Mouse (Mus musculus) neutrophil, adult 5-6 weeks (primary cell): ENCODE results near the gene Gm9913. TPM values are rescaled to one million over a fixed set of nuclear protein-coding genes. Genes with fewer than 3 reads are reported as not detected.

Source experiments
- ATAC-seq: fragments of 151-379, 151-347 bp; 2 replicates; pipeline ENCODE4 v1.8.0; 2017; ENCODE audit warnings: mild to moderate bottlenecking, moderate TSS enrichment; ENCODE audit not compliant: insufficient number of reproducible peaks, poor library complexity, low FRiP score, severe bottlenecking; ENCODE audit errors: extremely low read depth
- total RNA-seq: library from RNA; stranded (forward); fragments of 200-1000 nt; gene quantifications from 2 replicates; pipeline ENCODE4 v1.2.3, GENCODE M21; 2017

The Gm9913 gene
- total RNA-seq, 1 experiment from 2014 or later = not detected

DNA sequence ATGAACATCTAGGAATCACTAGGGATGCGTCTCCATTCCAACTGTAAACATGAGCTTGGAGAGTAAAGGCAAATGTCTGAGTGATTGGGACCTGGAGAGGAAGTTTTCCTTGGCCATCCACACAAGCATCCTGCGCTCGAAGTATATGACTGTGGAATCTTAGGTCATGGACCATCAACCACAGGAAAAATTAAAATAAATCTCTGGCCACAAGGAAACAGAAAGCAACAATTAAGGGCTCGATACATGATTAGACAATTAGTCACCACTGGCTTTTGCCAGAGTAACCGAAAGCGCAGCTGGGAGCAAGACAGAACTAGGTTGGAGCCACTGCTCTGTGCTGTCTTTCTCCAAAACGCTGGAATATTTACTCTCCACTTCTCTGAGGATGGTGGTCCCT is 35.7 kb downstream of the Gm9913 start:
- no peak for ATAC-seq

DNA sequence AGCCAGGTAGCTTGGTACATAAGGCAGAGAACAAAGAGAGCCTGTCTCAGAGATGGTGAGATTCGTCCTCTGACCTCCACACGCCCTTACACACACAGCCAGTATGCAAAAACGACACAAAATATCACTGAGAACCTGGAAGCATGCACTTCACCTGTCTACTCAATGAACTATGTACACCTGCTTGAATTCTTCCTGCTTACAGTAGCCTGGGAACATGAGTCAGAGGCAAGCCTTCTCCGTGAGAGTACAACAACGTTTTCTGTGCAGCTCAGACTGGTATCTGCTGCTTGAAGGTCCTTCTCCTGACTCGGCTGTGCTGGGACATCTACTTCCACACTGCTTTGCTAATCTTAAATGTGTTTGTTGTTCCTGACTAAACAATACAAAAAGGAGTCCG is 36.6 kb downstream of the Gm9913 start:
- ATAC-seq = no peak

DNA sequence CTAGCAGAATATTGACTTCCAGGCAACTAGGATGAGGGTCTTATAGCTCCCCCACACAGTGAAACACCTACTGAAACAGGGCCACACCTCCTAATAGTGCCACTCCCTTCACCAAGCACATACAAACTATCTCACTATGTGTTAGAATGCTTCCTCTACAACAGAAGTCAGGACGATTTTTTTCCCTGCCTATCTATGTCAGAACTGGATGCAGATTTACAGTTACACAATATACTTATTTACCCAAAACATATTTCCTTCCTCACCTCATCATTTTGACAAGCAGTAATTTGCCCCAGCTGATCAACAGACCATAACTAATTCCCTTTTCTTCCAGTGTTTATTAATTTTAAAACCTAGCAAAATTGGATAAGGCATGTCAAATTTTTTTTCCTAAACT is 38.8 kb downstream of the Gm9913 start:
- ATAC-seq = no peak

DNA sequence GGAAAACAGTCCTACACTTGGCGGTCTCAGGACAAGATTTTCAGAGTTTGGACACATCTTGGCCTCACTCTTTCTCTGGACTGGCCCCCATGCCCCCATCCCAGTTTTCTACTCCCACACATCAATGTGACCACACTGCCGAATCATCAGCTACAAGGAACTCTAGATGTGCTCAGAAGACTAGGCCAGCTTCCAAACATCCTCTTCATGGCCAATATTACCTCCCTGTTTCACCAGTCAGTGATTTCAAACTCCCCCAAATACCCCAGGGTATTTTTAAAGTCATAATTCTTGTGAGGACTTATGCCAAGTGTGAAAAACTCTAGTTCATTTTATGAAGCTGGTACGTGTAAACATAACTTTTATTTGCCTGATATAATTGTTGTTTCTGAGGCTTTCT is 40.1 kb downstream of the Gm9913 start:
- no peak for ATAC-seq

GRCm38 (mm10) chr2:125548806-125549578 is 44.1 kb downstream of the Gm9913 start:
- no peak for ATAC-seq

DNA sequence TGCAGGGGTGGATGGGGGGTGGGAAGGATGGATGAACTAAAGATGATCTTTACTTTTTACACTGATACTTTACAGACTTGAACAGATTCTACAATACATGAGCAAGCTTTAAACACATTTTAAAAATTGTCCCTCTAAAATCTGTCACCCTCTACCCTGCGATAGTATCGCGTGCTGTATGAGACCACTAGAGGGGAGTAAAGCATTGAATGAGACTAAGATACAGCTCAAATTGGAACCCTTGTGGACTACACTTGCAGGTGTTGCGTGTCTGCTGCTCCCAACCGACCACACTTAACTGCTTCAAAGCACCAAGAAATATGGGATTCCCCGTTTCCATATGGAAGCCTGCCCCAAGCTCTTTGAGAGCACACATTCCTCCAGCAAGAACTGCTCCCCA is 50.9 kb downstream of the Gm9913 start:
- ATAC-seq = no peak

Other genes starting within 250 kb of the Gm9913 start
- gene Fbn1, start 2.9 kb downstream of the Gm9913 start, total RNA-seq = 0.12 TPM in 2 replicates
- 15.9 and 16.0 TPM in 2 replicates for gene Cep152, start 120.0 kb downstream of the Gm9913 start, total RNA-seq
- 66.5 and 74.0 TPM in 2 replicates for gene Eid1, start 168.0 kb downstream of the Gm9913 start, total RNA-seq
- 0.25 and 0.35 TPM in 2 replicates for gene Shc4, start 219.1 kb downstream of the Gm9913 start, total RNA-seq